Mouse (Mus musculus) embryonic fibroblast, embryonic 13.5 days (primary cell): ENCODE data around the gene Prkrip1. TPM values are rescaled to one million over a fixed set of nuclear protein-coding genes. Genes with fewer than 3 reads are reported as not detected.
A peak's percentile ranks its signal among the peaks of the same experiment; 100 is the strongest.
"Not testable (repeated sequence)": the region's sequence is repeated elsewhere in the genome, so short reads cannot be mapped to it uniquely, and the experiment has no call there.

Experiments
- H3K27ac ChIP-seq: 2 replicates; pipeline ENCODE4 v1.5.1; 2012; ENCODE audit warnings: low read length, control low read depth, inconsistent platforms; ENCODE audit not compliant: insufficient read depth
- H3K4me1 ChIP-seq: 2 replicates; pipeline ENCODE4 v1.6.1; 2011; ENCODE audit warnings: low read length; ENCODE audit not compliant: control insufficient read depth, insufficient read depth
- H3K4me3 ChIP-seq: 2 replicates; pipeline ENCODE4 v1.5.1; 2011; ENCODE audit warnings: mild to moderate bottlenecking, control low read depth, low read length; ENCODE audit not compliant: insufficient read depth
- CTCF ChIP-seq: IDR thresholded peaks from 2 replicates; pipeline ENCODE4 v1.5.1; 2011; ENCODE audit warnings: mild to moderate bottlenecking, control low read depth, low read length, moderate library complexity, borderline replicate concordance; ENCODE audit not compliant: insufficient read depth
- POLR2A ChIP-seq: IDR thresholded peaks from 2 replicates; pipeline ENCODE4 v1.6.1; 2011; ENCODE audit warnings: low read depth, mild to moderate bottlenecking, control low read depth, low read length, moderate library complexity
- polyA plus RNA-seq: library from polyadenylated mRNA; stranded (reverse); fragments of >200 nt; gene quantifications from 2 replicates; pipeline ENCODE4 v1.2.4, GENCODE M21; 2011; ENCODE audit warnings: low read depth; ENCODE audit not compliant: missing spikeins, insufficient read length

Prkrip1 gene
- polyA plus RNA-seq, 1 experiment = 39.4 TPM

GRCm38 (mm10) chr5:136212716-136213115, 14.0 kb upstream of the Prkrip1 start:
- H3K4me1 ChIP-seq = no peaks in the 10 kb centered on the region
- H3K4me3 ChIP-seq = no peak overlapping the region
- H3K27ac ChIP-seq = no peak overlapping the region
- TF ChIP-seq CTCF = no peak
- TF ChIP-seq POLR2A = no peak

GRCm38 (mm10) chr5:136211341-136212102, 12.8 kb upstream of the Prkrip1 start:
- H3K27ac ChIP-seq, H3K4me3 ChIP-seq, H3K4me1 ChIP-seq: not testable (repeated sequence)

GRCm38 (mm10) chr5:136210549-136210948, 11.8 kb upstream of the Prkrip1 start:
- Histone ChIP-seq H3K27ac (no peak overlapping the region), H3K4me1 (no peaks in the 10 kb centered on the region), H3K4me3 (no peak overlapping the region)
- TF ChIP-seq CTCF (no peak), POLR2A (no peak)

GRCm38 (mm10) chr5:136201832-136202231, 3.1 kb upstream of the Prkrip1 start:
- TF ChIP-seq POLR2A = no peak
- peak; percentile 58; the same call in 1 of the 2 replicates for TF ChIP-seq CTCF
- no peak overlapping the region for H3K27ac ChIP-seq
- no peak overlapping the region for H3K4me3 ChIP-seq
- no peaks in the 10 kb centered on the region for H3K4me1 ChIP-seq

- Histone ChIP-seq H3K27ac (peak overlapping the region; percentile 3; the same call in 1 of the 2 replicates), H3K4me1 (no peaks in the 10 kb centered on the region), H3K4me3 (peak overlapping the region; percentile 90)
- TF ChIP-seq CTCF (no peak), POLR2A (no peak)
These were observed 763 bp upstream of the Prkrip1 start for GRCm38 (mm10) chr5:136199526-136199925.

- Histone ChIP-seq H3K4me1 (no peaks in the 10 kb centered on the region), H3K27ac (no peak overlapping the region), H3K4me3 (no peak overlapping the region)
- no peak for TF ChIP-seq POLR2A
- TF ChIP-seq CTCF = no peak
These were observed 6.9 kb downstream of the Prkrip1 start for GRCm38 (mm10) chr5:136191870-136192269.

GRCm38 (mm10) chr5:136186723-136187122, 12.0 kb downstream of the Prkrip1 start:
- Histone ChIP-seq H3K4me1 (no peaks in the 10 kb centered on the region), H3K4me3 (no peak overlapping the region), H3K27ac (no peak overlapping the region)
- no peak for TF ChIP-seq POLR2A
- TF ChIP-seq CTCF = peak; percentile 79; the same call in 1 of the 2 replicates

GRCm38 (mm10) chr5:136183766-136184165, 15.0 kb downstream of the Prkrip1 start:
- no peak for TF ChIP-seq CTCF
- no peak for TF ChIP-seq POLR2A
- no peak overlapping the region for H3K4me3 ChIP-seq
- no peak overlapping the region for H3K27ac ChIP-seq
- no peaks in the 10 kb centered on the region for H3K4me1 ChIP-seq

- Histone ChIP-seq H3K4me1 (no peaks in the 10 kb centered on the region), H3K27ac (no peak overlapping the region), H3K4me3 (no peak overlapping the region)
- no peak for TF ChIP-seq POLR2A
- no peak for TF ChIP-seq CTCF
These were observed 15.9 kb downstream of the Prkrip1 start for GRCm38 (mm10) chr5:136182830-136183229.

GRCm38 (mm10) chr5:136182049-136182448, 16.7 kb downstream of the Prkrip1 start:
- Histone ChIP-seq H3K27ac (no peak overlapping the region), H3K4me3 (no peak overlapping the region), H3K4me1 (no peaks in the 10 kb centered on the region)
- TF ChIP-seq POLR2A (no peak), CTCF (no peak)
